Mouse (Mus musculus): ENCODE data around the gene Psmb3.

DNA sequence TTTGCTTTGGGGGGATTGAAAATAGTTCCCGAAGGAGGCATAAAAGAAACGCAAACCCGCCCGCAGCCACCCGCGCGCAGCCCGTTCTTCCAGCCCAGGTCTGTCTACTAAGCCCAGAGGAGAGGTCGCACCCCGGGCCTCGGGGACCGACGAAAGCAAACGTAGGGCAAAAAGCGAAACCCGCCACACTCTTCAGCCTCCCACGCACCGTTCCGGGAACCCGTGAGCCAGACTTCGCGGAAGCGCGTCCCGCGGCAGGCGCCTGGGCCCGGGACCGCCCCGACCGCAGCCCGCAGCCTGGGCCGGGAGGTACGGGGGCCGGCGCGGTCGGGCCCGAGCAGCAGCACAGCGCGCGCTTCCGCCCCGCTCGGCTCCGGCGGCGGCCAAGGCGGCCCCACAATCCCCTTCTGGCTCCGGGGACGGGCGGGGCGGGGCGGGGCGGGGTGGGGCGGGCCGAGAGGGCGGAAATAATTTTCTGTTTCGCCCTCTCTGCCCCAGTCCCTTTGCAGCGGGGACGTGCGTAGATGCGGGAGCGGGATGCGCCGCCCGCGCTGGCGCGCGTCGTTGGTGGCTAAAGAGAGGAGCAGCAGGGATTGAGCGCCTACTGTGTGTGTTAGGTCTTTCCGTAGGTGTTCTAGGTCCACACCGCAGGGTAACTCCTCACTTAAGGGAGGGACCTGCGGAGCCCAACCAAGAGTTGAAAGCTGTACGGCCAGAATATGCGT lies 43.0 kb upstream of the Psmb3 start:
- TF ChIP-seq POLR2A (IDR thresholded peaks at IDR 0.05; ENCODE audit: insufficient read depth, low read depth, low read length): peak; percentile 67; the same call in 1 of the 2 replicates
- no peak for TF ChIP-seq CTCF (IDR thresholded peaks at IDR 0.05; ENCODE audit: insufficient read depth, low read depth, low read length)

Data from olfactory bulb, adult 2 months (tissue).